Mouse (Mus musculus): ENCODE data around the gene Nxpe3.

DNA sequence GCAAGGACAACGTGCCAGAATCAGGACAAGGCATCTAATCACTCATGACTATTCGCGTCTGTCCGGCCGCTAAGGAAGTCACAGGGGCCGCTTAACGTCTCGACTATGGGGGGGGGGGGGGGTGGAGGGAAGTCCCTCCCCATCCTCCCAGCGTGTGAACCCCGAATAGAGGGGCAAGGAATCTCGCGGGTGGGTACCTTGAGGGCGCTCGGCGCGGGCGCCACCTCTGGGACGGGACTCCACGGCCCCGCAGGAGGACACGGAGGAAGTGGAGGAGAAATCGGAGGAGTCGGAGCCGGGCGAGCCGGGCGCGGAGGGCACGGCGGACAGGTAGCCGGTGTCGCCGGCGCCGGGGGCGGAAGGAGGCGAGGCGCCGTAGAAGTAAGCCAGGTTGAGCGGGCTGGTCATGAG, 73.5 kb downstream of the Nxpe3 start:
- TF ChIP-seq MAX (IDR thresholded peaks at IDR 0.05; ENCODE audit: low read length) = no peak
- TF ChIP-seq ZKSCAN1 (IDR thresholded peaks at IDR 0.05; ENCODE audit: low read depth, low read length) = no peak
- TF ChIP-seq CTCF (IDR thresholded peaks at IDR 0.05 in 2 of 3, conservative IDR thresholded peaks at IDR 0.05 in 1 of 3; ENCODE audit: control insufficient read depth in 1 of 3, insufficient read depth in 1 of 3, low read depth in 2 of 3, low read length in 3 of 3, poor library complexity in 1 of 3, severe bottlenecking in 1 of 3) = no peak
- TF ChIP-seq EP300 (IDR thresholded peaks at IDR 0.05; ENCODE audit: low read depth in 1 of 2, low read length in 2 of 2) = no peak
